Mouse (Mus musculus): ENCODE measurements at regions not wholly inside any gene's neighbourhood (a gene's known extent, or its start where the extent isn't known, plus 50 kb on each side); places are given as distances from the start of the nearest gene placed in this dataset.

DNA sequence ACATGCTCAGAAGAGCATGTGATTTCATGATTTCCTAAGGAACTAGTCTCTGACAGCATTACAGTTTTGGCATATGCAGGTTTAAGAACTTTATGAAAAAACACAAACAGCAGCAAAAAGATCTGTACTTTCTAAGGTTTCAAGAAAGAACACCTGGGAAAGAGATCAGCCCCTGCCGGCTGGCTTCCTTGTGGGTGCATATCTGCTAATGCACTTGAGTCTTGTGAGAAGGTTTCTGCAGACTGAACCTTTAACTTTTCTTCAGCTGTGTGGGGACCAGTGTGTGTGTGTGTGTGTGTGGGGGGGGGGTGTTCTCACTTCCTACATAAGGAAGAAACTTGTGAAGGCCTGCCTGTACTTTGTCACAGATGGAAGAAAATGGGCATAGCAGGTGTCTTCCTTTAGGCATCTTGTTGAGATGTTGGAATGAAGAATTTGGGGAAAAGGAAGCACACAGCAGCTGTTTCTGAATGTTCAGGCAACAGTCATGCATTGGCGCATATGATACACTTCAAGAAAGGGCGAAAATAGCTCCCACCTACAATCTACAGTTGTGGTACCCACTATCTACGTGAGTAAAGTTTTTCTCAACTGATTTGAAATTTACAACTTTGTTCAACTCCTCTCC lies 60.9 kb upstream of the Boc start:
- TF ChIP-seq POLR2A (IDR thresholded peaks at IDR 0.05; ENCODE audit: extremely low read depth, insufficient read depth, low read length) (no peak), CTCF (IDR thresholded peaks at IDR 0.05; ENCODE audit: extremely low read depth, insufficient read depth, low read length) (no peak)
